Mouse (Mus musculus): ENCODE measurements around the gene Paqr8. TPM values are rescaled to one million over a fixed set of nuclear protein-coding genes. Genes with fewer than 3 reads are reported as not detected.
A peak's percentile ranks its signal among the peaks of the same experiment; 100 is the strongest.
"Not testable (repeated sequence)": the region's sequence is repeated elsewhere in the genome, so short reads cannot be mapped to it uniquely, and the experiment has no call there.

Paqr8 gene
- total RNA-seq, 2 experiments from 2014 or later, result 0.36 to 0.73 TPM

DNA sequence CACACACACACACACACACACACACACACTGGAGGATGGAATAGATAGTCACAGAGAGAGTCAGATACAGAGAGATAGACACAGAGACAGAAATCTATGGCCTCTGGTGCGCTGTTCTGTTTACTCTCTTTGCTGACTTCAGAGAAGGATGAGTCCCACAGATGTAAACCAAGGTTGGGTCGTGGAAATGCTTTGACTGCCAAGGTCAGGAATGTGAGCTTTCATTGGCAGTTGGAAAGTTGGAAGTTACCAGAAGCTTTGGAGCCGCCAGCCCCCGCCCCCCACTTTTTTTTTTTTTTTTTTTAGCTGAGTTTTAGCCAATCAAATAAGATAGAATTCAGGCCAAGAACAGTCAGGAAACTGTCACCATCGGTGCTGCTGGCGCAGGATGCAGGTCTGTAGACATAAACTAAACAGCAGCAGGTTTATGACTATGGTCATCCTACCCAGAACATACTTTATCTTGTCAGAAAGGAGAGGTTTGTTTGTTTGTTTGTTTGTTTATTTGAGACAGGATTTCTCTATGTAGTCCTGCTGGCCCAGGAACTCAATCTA lies 27.2 kb downstream of the Paqr8 start:
- TF ChIP-seq CTCF (IDR thresholded peaks at IDR 0.05), result no peak
- no peak overlapping the region for H3K4me3 ChIP-seq
- intact Hi-C loops (cut with DNase I), result no loop called here
- H3K27ac ChIP-seq, result no peak overlapping the region
- DNase-seq, result no peak

DNA sequence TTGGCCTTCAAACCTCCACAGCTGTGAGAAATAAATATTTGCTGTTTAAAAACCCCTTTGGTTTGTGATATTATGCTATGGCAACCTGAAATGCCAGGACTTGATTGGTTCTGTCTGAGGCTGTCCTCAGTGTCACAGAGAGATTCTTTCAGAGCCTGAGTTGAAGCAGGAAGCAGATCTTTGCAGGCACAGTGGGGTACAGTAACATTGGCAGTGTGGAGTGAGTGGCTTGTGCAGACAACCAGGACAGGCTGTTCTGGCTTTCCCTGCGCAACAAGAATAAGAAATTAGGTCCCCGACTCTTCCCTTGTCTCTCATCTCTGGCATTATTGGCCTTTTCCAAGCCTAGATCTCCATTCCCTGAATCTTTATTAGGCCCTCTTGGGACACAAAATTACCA lies 29.3 kb downstream of the Paqr8 start:
- H3K4me3 ChIP-seq, result no peak overlapping the region
- no peak overlapping the region for H3K27ac ChIP-seq
- TF ChIP-seq CTCF (IDR thresholded peaks at IDR 0.05), result no peak
- intact Hi-C loops (cut with DNase I), result no loop called here
- DNase-seq, result no peak

DNA sequence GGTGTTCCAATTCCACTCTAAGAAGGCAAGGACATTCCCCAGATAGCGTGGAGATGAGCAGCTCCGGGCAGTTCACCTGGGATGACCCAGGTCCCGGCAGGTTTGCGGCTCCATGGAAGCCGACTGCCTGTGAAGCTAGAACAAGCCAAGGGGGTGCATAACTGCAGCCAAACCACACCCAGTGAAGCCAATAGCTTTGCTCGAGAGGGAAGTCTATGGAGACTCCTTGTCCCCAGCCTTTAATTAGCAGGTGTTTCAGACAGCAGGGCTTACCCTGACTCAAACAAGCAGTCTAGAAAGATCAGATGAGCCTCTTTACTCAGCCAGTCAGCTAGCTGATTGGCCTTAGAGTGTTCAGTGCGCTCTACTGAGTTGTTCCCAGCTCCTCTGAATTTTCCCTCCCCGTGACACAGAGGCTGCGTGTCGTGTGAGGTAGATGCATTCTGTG lies 30.7 kb downstream of the Paqr8 start:
- intact Hi-C loops (cut with DNase I), result no loop called here

DNA sequence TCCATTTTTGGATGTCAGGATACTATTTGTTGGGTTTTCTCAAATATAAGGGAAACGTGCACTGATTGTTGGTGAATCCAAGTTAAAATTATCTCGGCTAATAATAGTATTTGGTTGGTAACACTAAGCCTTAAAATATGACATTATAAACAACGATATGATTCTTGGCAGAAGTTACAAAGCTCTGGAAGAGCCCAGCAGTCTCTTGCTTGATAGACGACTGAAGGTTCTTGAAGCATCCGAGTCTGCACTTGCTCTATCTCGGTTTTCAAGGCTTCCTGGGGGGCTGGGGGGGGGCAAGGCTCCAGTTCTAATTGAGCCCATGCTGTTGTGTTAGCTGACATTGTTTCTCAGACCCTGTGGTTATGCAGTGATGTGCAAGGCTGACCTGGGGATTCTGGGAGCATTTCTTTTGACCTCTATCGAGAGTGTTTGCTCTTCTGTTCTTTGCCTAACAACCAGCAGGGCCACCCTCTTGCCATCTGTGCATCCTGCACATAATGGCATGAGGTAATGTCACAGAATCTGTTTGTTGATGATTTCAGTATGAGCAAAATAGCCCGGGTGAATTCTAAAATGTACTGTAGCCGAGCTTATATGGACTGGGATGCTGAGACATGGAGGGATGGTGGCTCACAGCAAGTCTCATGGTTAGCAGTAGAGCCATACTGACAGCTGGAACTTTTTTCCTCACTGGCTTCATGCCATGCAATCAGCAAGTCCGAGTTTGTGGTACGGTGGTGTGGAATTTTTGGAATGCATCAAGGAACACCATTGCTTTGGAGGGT lies 32.4 kb downstream of the Paqr8 start:
- intact Hi-C loops (cut with DNase I), result no loop called here
- Histone ChIP-seq H3K27ac (no peak overlapping the region), H3K4me3 (peak overlapping the region; percentile 28; the same call in 1 of the 2 replicates)
- TF ChIP-seq CTCF (IDR thresholded peaks at IDR 0.05), result no peak
- DNase-seq, result no peak

More for the DNA sequence above, 30.7 kb downstream of the Paqr8 start:
- no peak for TF ChIP-seq CTCF (IDR thresholded peaks at IDR 0.05)
- Histone ChIP-seq H3K4me3 (no peak overlapping the region), H3K27ac (no peak overlapping the region)
- DNase-seq, result no peak

DNA sequence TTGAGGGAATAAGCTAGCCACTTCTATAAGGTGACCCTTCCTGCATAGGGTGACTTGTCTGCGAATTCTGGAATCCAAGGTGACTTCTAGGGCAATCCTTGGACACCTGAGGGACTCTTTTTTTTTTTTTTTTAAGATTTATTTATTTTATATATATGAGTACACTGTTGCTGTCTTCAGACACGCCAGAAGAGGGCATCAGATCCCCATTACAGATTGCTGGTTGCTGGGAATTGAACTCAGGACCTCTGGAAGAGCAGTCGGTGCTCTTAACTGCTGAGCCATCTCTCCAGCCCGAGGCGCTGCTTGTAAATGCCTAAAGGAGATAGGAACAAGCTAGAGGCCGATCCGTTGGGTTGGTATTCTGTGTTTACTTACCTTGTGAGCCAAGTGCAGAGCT lies 34.9 kb downstream of the Paqr8 start:
- intact Hi-C loops (cut with DNase I); H3K4me3 ChIP-seq; DNase-seq; H3K27ac ChIP-seq: not testable (repeated sequence)

DNA sequence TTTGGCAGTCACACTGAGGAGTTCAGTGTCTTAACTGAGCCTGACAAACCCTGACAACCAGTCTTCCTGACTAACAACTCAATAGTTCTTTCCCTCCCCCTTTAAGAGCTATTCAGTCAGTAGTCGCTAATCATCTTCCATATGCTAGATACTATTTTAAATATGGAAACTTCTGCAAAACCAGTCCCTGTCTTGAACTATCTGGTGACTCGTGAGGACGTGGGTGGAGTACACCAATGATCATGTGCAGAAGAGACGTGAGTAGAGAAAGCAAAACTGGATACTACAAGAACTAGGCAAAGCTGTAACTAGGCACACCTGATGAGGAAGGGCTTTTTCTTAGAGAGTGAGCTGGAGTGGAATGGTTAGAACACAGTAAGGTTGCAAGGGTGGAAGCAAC lies 35.5 kb downstream of the Paqr8 start:
- Histone ChIP-seq H3K27ac (no peak overlapping the region), H3K4me3 (no peak overlapping the region)
- intact Hi-C loops (cut with DNase I), result no loop called here
- no peak for DNase-seq
- no peak for TF ChIP-seq CTCF (IDR thresholded peaks at IDR 0.05)

DNA sequence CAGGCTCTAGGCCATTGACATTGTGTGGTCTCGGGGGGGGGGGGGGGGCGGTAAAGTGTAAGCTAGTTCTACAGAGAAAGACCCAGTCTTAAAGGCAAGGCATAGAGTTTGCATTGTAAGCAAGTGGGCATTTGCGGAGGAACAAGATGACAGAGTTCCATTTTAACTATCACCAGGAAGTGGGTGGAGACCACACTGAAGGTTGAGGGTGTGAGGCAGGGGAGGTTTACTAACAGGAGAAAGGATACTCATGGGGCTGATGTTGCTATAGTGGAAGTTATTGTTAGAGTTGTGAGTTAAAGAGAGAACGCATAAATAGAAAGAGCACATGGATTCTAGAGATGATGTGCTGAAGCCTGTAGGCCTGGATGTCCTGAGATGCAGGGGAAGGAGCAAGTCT lies 36.0 kb downstream of the Paqr8 start:
- H3K27ac ChIP-seq, result no peak overlapping the region
- intact Hi-C loops (cut with DNase I), result no loop called here
- no peak for DNase-seq
- TF ChIP-seq CTCF (IDR thresholded peaks at IDR 0.05), result no peak
- H3K4me3 ChIP-seq, result no peak overlapping the region

DNA sequence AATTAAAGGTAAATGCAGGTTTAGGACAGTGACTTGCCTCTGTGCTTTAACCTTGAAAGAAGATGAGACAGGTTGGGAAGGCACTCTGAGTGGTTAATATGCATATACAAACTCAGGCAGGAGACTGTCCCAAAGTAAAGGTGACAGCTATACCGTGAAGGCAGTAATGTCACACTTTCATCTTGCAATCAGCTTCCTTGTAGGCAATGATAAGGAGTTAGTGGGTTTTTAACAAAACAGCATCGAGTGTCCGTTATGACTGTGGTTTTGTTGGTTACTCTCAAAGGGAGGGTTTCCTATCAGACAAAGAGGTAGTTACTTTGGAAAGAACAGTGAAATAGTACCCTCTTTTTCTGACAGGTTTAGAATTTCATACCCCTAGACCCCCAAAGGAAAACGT lies 38.1 kb downstream of the Paqr8 start:
- intact Hi-C loops (cut with DNase I), result no loop called here
- Histone ChIP-seq H3K27ac (no peak overlapping the region), H3K4me3 (no peak overlapping the region)
- TF ChIP-seq CTCF (IDR thresholded peaks at IDR 0.05), result no peak
- DNase-seq, result no peak

DNA sequence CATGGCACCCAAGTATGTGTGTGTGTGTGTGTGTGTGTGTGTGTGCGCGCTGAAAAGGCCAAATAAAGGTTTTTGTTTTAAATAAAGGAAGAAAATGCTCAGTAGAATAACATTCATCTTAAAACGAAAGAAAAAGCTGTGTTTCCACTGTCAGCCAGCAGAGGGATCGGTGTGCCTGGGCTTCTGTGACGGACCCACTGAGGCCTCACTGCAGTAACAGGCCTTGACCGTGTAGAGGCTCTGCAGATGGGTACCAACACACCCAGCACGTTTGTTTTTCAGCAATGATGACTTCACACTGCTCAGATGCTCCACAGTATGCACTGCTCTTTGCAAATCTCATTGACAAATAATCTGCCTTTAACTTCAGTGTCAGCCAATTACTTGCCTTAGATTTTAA lies 43.1 kb downstream of the Paqr8 start:
- no peak overlapping the region for H3K4me3 ChIP-seq
- intact Hi-C loops (cut with DNase I), result loop anchor here (10.0 kb wide), 1 partner anchor 341 kb away; no protein-coding TSS in a partner anchor
- DNase-seq, result peak; percentile 54
- no peak overlapping the region for H3K27ac ChIP-seq
- peak; percentile 74 for TF ChIP-seq CTCF (IDR thresholded peaks at IDR 0.05)

DNA sequence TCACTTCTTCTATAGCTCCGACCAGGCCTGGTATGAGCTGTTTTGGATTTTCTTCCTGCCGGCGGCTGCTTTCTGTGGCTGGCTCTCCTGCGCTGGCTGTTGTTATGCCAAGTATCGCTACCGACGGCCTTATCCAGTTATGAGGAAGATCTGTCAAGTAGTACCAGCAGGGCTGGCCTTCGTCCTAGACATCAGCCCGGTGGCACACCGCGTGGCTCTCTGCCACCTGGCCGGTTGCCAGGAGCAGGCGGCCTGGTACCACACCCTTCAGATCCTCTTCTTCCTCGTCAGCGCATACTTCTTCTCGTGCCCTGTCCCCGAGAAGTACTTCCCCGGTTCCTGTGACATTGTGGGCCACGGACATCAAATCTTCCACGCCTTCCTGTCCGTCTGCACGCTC lies 44.7 kb downstream of the Paqr8 start:
- intact Hi-C loops (cut with DNase I), result loop anchor here (10.0 kb wide), 1 partner anchor 340 kb away; no protein-coding TSS in a partner anchor
- TF ChIP-seq CTCF (IDR thresholded peaks at IDR 0.05), result no peak
- no peak overlapping the region for H3K4me3 ChIP-seq
- DNase-seq, result peak; percentile 24
- no peak overlapping the region for H3K27ac ChIP-seq

DNA sequence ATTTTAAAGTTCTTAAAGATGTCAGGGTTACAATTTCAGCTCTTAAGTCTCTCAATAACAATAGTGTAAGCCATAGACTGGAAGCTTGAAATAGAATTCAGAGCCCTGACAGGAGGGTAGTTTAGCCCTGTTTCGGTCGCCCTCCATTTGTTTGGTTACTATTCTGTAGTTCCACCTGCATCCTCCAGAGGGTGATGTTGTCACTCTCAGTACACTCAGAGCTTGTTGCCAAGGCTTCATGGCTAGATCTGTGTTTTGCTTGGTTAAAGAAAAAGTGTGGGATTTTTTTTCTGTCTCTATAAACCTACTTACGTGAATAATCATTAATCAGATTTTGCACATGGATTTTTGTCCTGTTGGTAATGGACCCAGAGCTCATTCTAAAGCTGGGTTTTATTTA lies 48.6 kb downstream of the Paqr8 start:
- intact Hi-C loops (cut with DNase I), result loop anchor here (1.0 to 10.0 kb wide), 3 partner anchors 162 to 336 kb away; no protein-coding TSS in a partner anchor
- H3K27ac ChIP-seq, result no peak overlapping the region
- no peak overlapping the region for H3K4me3 ChIP-seq
- peak; percentile 35 for DNase-seq
- TF ChIP-seq CTCF (IDR thresholded peaks at IDR 0.05), result peak; percentile 88

DNA sequence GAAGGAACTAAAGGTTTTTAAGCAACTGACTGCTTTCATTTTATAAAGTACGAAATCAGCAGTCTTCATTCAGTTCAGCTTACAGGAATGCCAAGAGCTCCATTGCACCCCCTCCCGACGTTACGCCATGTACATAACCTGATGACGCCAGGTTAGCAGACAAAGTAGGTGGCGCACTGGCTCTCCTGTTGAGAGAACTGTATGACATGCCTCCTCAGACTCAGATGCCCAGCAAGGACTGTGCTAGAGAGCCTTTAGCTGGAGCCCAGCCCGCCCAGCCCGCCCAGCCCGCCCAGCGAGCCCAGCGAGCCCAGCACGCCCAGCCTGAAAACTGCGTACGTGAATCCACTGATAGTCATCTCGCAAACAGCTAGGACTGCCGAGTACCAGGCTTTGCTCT lies 49.7 kb downstream of the Paqr8 start:
- no peak; the same call in 1 of the 2 replicates for TF ChIP-seq CTCF (IDR thresholded peaks at IDR 0.05)
- H3K4me3 ChIP-seq, result peak overlapping the region; percentile 58

DNA sequence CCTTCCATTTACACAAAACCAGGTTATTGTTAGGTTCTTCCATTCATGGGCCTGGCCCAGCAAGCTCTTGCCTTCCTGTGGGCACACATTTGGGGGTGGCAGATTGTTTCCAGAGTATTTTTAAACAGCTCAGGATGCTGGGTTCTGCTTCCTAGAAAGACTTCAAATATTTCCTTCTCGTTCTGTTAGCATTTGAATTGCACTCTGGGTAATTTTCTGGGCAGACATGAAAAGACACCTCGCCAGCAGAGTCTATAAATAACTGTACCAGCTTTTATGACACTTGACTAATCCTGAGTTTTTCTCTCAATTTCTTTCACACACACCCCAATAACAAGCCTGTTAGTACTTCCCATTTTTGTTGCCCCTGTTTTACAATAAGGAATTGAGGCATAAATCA lies 50.9 kb downstream of the Paqr8 start:
- no peak overlapping the region for H3K4me3 ChIP-seq
- no peak overlapping the region for H3K27ac ChIP-seq
- TF ChIP-seq CTCF (IDR thresholded peaks at IDR 0.05), result no peak
- intact Hi-C loops (cut with DNase I), result loop anchor here (5.0 kb wide), 1 partner anchor 61 kb away; no protein-coding TSS in a partner anchor
- no peak for DNase-seq

More for the DNA sequence above, 49.7 kb downstream of the Paqr8 start:
- peak; percentile 52 for DNase-seq
- H3K27ac ChIP-seq, result peak overlapping the region; percentile 46
- intact Hi-C loops (cut with DNase I), result loop anchor here (5.0 kb wide), 1 partner anchor 62 kb away; no protein-coding TSS in a partner anchor
